10 mouse cellular contexts compared by ENCODE assay signal in genomic region chr13:35650284-35650872, GRCm38 (mm10).
"Had no signal": no experiment of that assay in that cellular context is flagged by ENCODE, and none has a peak within 500 bp of the region (broad histone marks: within the 10 kb centered on the region; RNA-seq: fewer than 3 reads in every experiment).

No protein-coding gene starts in this region.

- DNase-seq: liver, postnatal 0 days; lung, adult 2 months; lung, postnatal 14 days; right cerebral cortex, postnatal 14 days; thymus, adult 2 months; thymus, postnatal 25 days; thymus, postnatal 4 days had no signal

- ATAC-seq: liver, postnatal 0 days; lung, postnatal 0 days; midbrain, embryonic 13.5 days; midbrain, embryonic 15.5 days had no signal
